Mouse (Mus musculus): Measurements from ENCODE around the gene Pdzd2.

GRCm38 (mm10) chr15:12542316-12542715 lies 197.4 kb downstream of the Pdzd2 start:
- no peak for TF ChIP-seq GATA1 (IDR thresholded peaks at IDR 0.05; ENCODE audit: borderline replicate concordance, low read length)
- no peak for TF ChIP-seq FLI1 (IDR thresholded peaks at IDR 0.05; ENCODE audit: low read length)

All from megakaryocyte, embryonic 14.5 days (primary cell).